Mouse (Mus musculus) neural tube, embryonic 14.5 days (tissue): ENCODE results near the gene Fen1. TPM values are rescaled to one million over a fixed set of nuclear protein-coding genes. Genes with fewer than 3 reads are reported as not detected.
"Not testable (repeated sequence)": the region's sequence is repeated elsewhere in the genome, so short reads cannot be mapped to it uniquely, and the experiment has no call there.

Experiments used
- ATAC-seq: fragments of 200-750 bp; cut with Nextera tagmentation; 2 replicates; pipeline ENCODE4 v1.8.0; 2017; ENCODE audit warnings: low read depth, mild to moderate bottlenecking, moderate TSS enrichment, moderate library complexity
- H3K27ac ChIP-seq: fragments of 300-500 bp; sonication (generic); 2 replicates; pipeline ENCODE4 v1.5.1; 2014; ENCODE audit warnings: low read depth, mild to moderate bottlenecking, control low read depth, low read length, moderate library complexity, mixed read lengths
- H3K27me3 ChIP-seq: fragments of 300-500 bp; sonication (generic); 2 replicates; pipeline ENCODE4 v1.6.1; 2014; ENCODE audit warnings: low read length; ENCODE audit not compliant: control insufficient read depth, insufficient read depth
- H3K36me3 ChIP-seq: fragments of 300-500 bp; sonication (generic); 2 replicates; pipeline ENCODE4 v1.6.1; 2014; ENCODE audit warnings: low read length, mixed read lengths; ENCODE audit not compliant: control insufficient read depth, insufficient read depth
- H3K4me1 ChIP-seq: fragments of 300-500 bp; sonication (generic); 2 replicates; pipeline ENCODE4 v1.6.1; 2014; ENCODE audit warnings: low read length; ENCODE audit not compliant: control insufficient read depth, insufficient read depth
- H3K4me2 ChIP-seq: fragments of 300-500 bp; sonication (generic); 2 replicates; pipeline ENCODE4 v1.6.1; 2014; ENCODE audit warnings: mild to moderate bottlenecking, low read depth, low read length, control low read depth
- H3K4me3 ChIP-seq: fragments of 300-500 bp; sonication (generic); 2 replicates; pipeline ENCODE4 v1.5.1; 2014; ENCODE audit warnings: low read depth, low read length, control low read depth, mixed read lengths
- H3K9ac ChIP-seq: fragments of 300-500 bp; sonication (generic); replicated peaks from 2 replicates; pipeline ENCODE4 v1.6.1; 2014; ENCODE audit warnings: low read depth, mild to moderate bottlenecking, control low read depth, low read length, mixed read lengths
- H3K9me3 ChIP-seq: fragments of 300-500 bp; sonication (generic); 2 replicates; pipeline ENCODE4 v1.6.1; 2016; ENCODE audit warnings: low read length; ENCODE audit not compliant: control insufficient read depth
- WGBS: fragments of 180-500 bp; shearing (Covaris S2); extraction: QIAGEN DNeasy Blood & Tissue Kit; methylation state at CpG from one replicate; pipeline ENCODE4 v1.1.7; 2014; 5-methylcytosine and 5-hydroxymethylcytosine counted together
- polyA plus RNA-seq: library from polyadenylated mRNA; unstranded; fragments of >200 nt; fragmentation: Nextera tagmentation; extraction: Ambion mirVana; gene quantifications from 2 replicates; pipeline ENCODE4 v1.2.1, GENCODE M21; 2014

Fen1 gene
- polyA plus RNA-seq, 1 experiment from 2014 or later, result 18.0 TPM

GRCm38 (mm10) chr19:10169692-10170330 lies 34.2 kb downstream of the Fen1 start:
- H3K4me1 ChIP-seq, H3K4me3 ChIP-seq, H3K27ac ChIP-seq: not testable (repeated sequence)

DNA sequence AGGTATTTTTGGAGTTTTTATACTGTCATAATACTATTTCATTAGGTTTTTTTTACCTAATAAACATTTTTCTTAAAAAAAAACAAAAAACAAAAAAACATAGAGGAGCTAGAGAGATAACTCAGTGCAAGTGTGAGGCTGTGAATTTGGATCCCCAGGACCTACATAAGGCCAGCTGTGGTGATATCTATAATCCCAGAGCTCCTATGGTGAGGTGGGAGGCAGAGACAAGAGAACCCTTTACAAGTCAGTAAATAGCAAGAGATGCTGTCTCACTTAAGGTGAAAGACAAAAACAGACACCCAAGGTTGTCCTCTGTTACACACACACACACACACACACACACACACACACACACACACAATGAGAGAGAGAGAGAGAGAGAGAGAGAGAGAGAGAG lies 34.8 kb downstream of the Fen1 start:
- no peaks in the 10 kb centered on the region for H3K9me3 ChIP-seq
- no peak overlapping the region for H3K4me3 ChIP-seq
- no peak for ATAC-seq
- H3K27me3 ChIP-seq, result no peaks in the 10 kb centered on the region
- no peak overlapping the region for H3K9ac ChIP-seq
- no peaks in the 10 kb centered on the region for H3K36me3 ChIP-seq
- H3K4me1 ChIP-seq, result no peaks in the 10 kb centered on the region
- H3K4me2 ChIP-seq, result no peak overlapping the region
- no peak overlapping the region for H3K27ac ChIP-seq

More at GRCm38 (mm10) chr19:10169692-10170330, 34.2 kb downstream of the Fen1 start:
- 81% methylated on average over 3 of the region's 3 CpGs for WGBS
- H3K4me2 ChIP-seq, H3K27me3 ChIP-seq, H3K36me3 ChIP-seq, H3K9me3 ChIP-seq, ATAC-seq, H3K9ac ChIP-seq: not testable (repeated sequence)

- Histone ChIP-seq H3K9ac (no peak overlapping the region), H3K36me3 (no peaks in the 10 kb centered on the region), H3K9me3 (no peaks in the 10 kb centered on the region), H3K27ac (no peak overlapping the region), H3K4me1 (no peaks in the 10 kb centered on the region), H3K4me2 (no peak overlapping the region), H3K27me3 (no peaks in the 10 kb centered on the region), H3K4me3 (no peak overlapping the region)
- 82% methylated on average over 3 of the region's 3 CpGs for WGBS
- no peak for ATAC-seq
Observed at GRCm38 (mm10) chr19:10168441-10168840, 35.5 kb downstream of the Fen1 start.

GRCm38 (mm10) chr19:10167951-10168350 lies 36.0 kb downstream of the Fen1 start:
- WGBS, result 83% methylated on average over 1 of the region's 1 CpGs

GRCm38 (mm10) chr19:10167112-10167511 lies 36.9 kb downstream of the Fen1 start:
- H3K27me3 ChIP-seq, result no peaks in the 10 kb centered on the region
- no peaks in the 10 kb centered on the region for H3K4me1 ChIP-seq
- H3K27ac ChIP-seq, result no peak overlapping the region
- H3K4me2 ChIP-seq, result no peak overlapping the region
- H3K9ac ChIP-seq, result no peak overlapping the region
- H3K36me3 ChIP-seq, result no peaks in the 10 kb centered on the region
- no peak for ATAC-seq
- 79% methylated on average over 4 of the region's 4 CpGs for WGBS
- no peak overlapping the region for H3K4me3 ChIP-seq
- H3K9me3 ChIP-seq, result no peaks in the 10 kb centered on the region

More at GRCm38 (mm10) chr19:10167951-10168350, 36.0 kb downstream of the Fen1 start:
- Histone ChIP-seq H3K27ac (no peak overlapping the region), H3K4me3 (no peak overlapping the region), H3K4me1 (no peaks in the 10 kb centered on the region), H3K27me3 (no peaks in the 10 kb centered on the region), H3K9ac (no peak overlapping the region), H3K36me3 (no peaks in the 10 kb centered on the region), H3K4me2 (no peak overlapping the region), H3K9me3 (no peaks in the 10 kb centered on the region)
- ATAC-seq, result no peak

DNA sequence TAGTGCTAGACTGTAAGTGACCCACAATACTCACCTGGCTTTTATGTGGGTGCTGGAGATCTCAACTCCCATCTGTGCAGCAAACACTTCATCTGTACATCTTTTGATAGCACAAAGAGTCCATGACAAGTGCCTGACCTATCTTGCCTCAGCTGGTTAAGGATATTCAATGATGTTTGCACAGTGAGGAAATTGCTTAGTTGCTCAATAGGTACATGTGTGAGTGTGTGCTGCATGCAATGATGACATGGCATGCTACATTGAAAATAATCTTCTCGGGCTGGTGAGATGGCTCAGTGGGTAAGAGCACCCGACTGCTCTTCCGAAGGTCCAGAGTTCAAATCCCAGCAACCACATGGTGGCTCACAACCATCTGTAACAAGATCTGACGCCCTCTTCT lies 38.0 kb downstream of the Fen1 start:
- H3K4me1 ChIP-seq, H3K9ac ChIP-seq: not testable (repeated sequence)
- 89% methylated on average over 4 of the region's 4 CpGs for WGBS

DNA sequence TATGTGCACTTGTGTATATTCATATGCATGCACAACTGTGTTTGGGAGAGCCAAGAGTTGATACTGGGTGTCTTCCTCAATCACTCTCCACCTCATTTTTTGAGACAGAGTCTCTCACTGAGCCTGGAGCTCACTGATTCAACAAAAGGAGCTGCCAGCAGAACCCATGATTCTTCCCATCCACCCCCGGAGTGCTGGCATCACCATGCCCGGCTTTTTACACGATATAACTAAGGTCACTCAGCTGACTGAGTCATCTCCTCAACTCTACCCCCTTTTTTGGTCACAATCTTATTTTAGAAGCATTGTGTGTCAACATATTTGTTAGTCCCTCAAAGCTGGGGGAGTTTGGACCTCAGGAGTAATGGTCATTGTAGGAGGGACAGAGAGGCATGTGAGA lies 40.1 kb downstream of the Fen1 start:
- no peak for ATAC-seq
- Histone ChIP-seq H3K4me3 (no peak overlapping the region), H3K4me2 (no peak overlapping the region), H3K9me3 (no peaks in the 10 kb centered on the region), H3K27ac (no peak overlapping the region), H3K9ac (no peak overlapping the region), H3K4me1 (no peaks in the 10 kb centered on the region), H3K27me3 (no peaks in the 10 kb centered on the region), H3K36me3 (no peaks in the 10 kb centered on the region)
- WGBS, result 83% methylated on average over 3 of the region's 3 CpGs

More for the DNA sequence above, 38.0 kb downstream of the Fen1 start:
- H3K4me2 ChIP-seq, ATAC-seq, H3K9me3 ChIP-seq, H3K36me3 ChIP-seq, H3K27ac ChIP-seq, H3K27me3 ChIP-seq, H3K4me3 ChIP-seq: not testable (repeated sequence)

GRCm38 (mm10) chr19:10157725-10158124 lies 46.2 kb downstream of the Fen1 start:
- Histone ChIP-seq H3K4me1 (no peaks in the 10 kb centered on the region), H3K27ac (no peak overlapping the region), H3K36me3 (no peaks in the 10 kb centered on the region), H3K4me3 (no peak overlapping the region), H3K27me3 (no peaks in the 10 kb centered on the region), H3K9ac (no peak overlapping the region), H3K4me2 (no peak overlapping the region), H3K9me3 (no peaks in the 10 kb centered on the region)
- whole genome bisulfite sequencing, result 86% methylated on average over 2 of the region's 2 CpGs
- ATAC-seq, result no peak

- Histone ChIP-seq H3K27me3 (no peaks in the 10 kb centered on the region), H3K4me1 (no peaks in the 10 kb centered on the region), H3K4me2 (no peak overlapping the region), H3K9me3 (no peaks in the 10 kb centered on the region), H3K36me3 (no peaks in the 10 kb centered on the region), H3K9ac (no peak overlapping the region), H3K4me3 (no peak overlapping the region), H3K27ac (no peak overlapping the region)
- 83% methylated on average over 3 of the region's 3 CpGs for WGBS
- no peak for ATAC-seq
Observed at GRCm38 (mm10) chr19:10149189-10149588, 54.8 kb downstream of the Fen1 start.
